Mouse (Mus musculus): ENCODE measurements at regions not wholly inside any gene's neighbourhood (a gene's known extent, or its start where the extent isn't known, plus 50 kb on each side); places are given as distances from the start of the nearest gene placed in this dataset. TPM values are rescaled to one million over a fixed set of nuclear protein-coding genes. Genes with fewer than 3 reads are reported as not detected.

Small RNAs in the stretch of these regions (microRNA-seq; reads per million reads assigned to microRNA genes)
- not detected for gene Gm26042 (ENCODE audit: insufficient number of aligned reads)
